Mouse (Mus musculus) lung, adult 2 months (tissue): ENCODE measurements at regions not wholly inside any gene's neighbourhood (a gene's known extent, or its start where the extent isn't known, plus 50 kb on each side); places are given as distances from the start of the nearest gene placed in this dataset.

ENCODE experiments used
- DNase-seq: peaks from one replicate; pipeline ENCODE4 v3.0.0; 2022
- H3K4me1 ChIP-seq: fragments of 200-500 bp; 2 replicates; pipeline ENCODE4 v1.6.1; 2011; ENCODE audit warnings: low read length; ENCODE audit not compliant: control insufficient read depth, insufficient read depth
- H3K4me3 ChIP-seq: fragments of 200-500 bp; replicated peaks from 2 replicates; pipeline ENCODE3; 2011; ENCODE audit warnings: low read depth, mild to moderate bottlenecking, control low read depth, low read length; ENCODE audit errors: extremely low read depth
- CTCF ChIP-seq: fragments of 200-500 bp; IDR thresholded peaks from 2 replicates; pipeline ENCODE4 v1.5.1; 2011; ENCODE audit warnings: mild to moderate bottlenecking, low read length, control low read depth; ENCODE audit not compliant: insufficient read depth
- POLR2A ChIP-seq: fragments of 200-500 bp; IDR thresholded peaks from 2 replicates; pipeline ENCODE4 v1.6.1; 2011; ENCODE audit warnings: low read depth, mild to moderate bottlenecking, control low read depth, low read length, borderline replicate concordance; ENCODE audit errors: extremely low read depth
- WGBS: fragments of 180-500 bp; shearing (Covaris S2); methylation state at CpG from one replicate; pipeline ENCODE4 v1.1.7; 2018; 5-methylcytosine and 5-hydroxymethylcytosine counted together

GRCm38 (mm10) chr13:53757576-53758237 lies 284.8 kb upstream of the Msx2 start:
- Histone ChIP-seq H3K4me1 (no peaks in the 10 kb centered on the region), H3K4me3 (no peak overlapping the region)
- 65% methylated on average over 13 of the region's 13 CpGs for WGBS
- no peak for DNase-seq
- TF ChIP-seq CTCF (no peak), POLR2A (no peak)

GRCm38 (mm10) chr13:53756970-53757530 lies 284.2 kb upstream of the Msx2 start:
- TF ChIP-seq POLR2A, result no peak
- no peak overlapping the region for H3K4me3 ChIP-seq
- 56% methylated on average over 13 of the region's 13 CpGs for WGBS
- DNase-seq, result no peak
- H3K4me1 ChIP-seq, result no peaks in the 10 kb centered on the region

- WGBS, result 52% methylated on average over 11 of the region's 11 CpGs
- H3K4me1 ChIP-seq, result no peaks in the 10 kb centered on the region
- TF ChIP-seq CTCF, result no peak
- no peak for TF ChIP-seq POLR2A
Observed at GRCm38 (mm10) chr13:53755046-53755615, 282.3 kb upstream of the Msx2 start.

GRCm38 (mm10) chr13:53753049-53753448 lies 280.2 kb upstream of the Msx2 start:
- TF ChIP-seq CTCF, result no peak
- no peak for DNase-seq
- no peak overlapping the region for H3K4me3 ChIP-seq
- no peaks in the 10 kb centered on the region for H3K4me1 ChIP-seq
- 66% methylated on average over 6 of the region's 6 CpGs for WGBS

More at GRCm38 (mm10) chr13:53755046-53755615, 282.3 kb upstream of the Msx2 start:
- DNase-seq, result no peak
- H3K4me3 ChIP-seq, result no peak overlapping the region

DNA sequence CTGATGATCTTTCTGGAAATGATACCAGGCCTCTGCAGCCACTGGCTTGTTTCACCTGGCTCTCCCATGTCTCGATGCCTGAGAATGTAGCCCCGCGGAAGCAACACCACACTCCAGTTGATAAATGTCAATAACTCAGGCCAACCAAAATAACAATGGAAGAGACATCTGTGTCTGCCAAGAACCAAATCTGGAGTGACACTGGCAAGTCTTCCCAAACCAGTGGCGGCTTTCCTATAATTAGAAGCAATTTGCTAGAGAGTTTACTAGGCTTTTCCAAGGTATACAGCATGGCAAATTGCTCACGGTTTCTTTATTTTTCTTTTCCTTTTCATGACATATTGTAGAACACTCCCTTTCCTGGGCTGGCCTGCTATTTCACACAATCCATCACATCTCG lies 268.1 kb upstream of the Msx2 start:
- Histone ChIP-seq H3K4me1 (no peaks in the 10 kb centered on the region), H3K4me3 (no peak overlapping the region)
- WGBS, result 69% methylated on average over 6 of the region's 6 CpGs
- TF ChIP-seq POLR2A (no peak), CTCF (no peak)
- no peak for DNase-seq

- Histone ChIP-seq H3K4me3 (no peak overlapping the region), H3K4me1 (no peaks in the 10 kb centered on the region)
- WGBS, result 60% methylated on average over 3 of the region's 3 CpGs
- TF ChIP-seq POLR2A (no peak), CTCF (no peak)
- DNase-seq, result no peak
Observed at GRCm38 (mm10) chr13:53739127-53739526, 266.3 kb upstream of the Msx2 start.

GRCm38 (mm10) chr13:53734944-53735343 lies 262.1 kb upstream of the Msx2 start:
- 63% methylated on average over 4 of the region's 4 CpGs for WGBS
- H3K4me3 ChIP-seq, result no peak overlapping the region
- no peaks in the 10 kb centered on the region for H3K4me1 ChIP-seq
- no peak for DNase-seq
- no peak for TF ChIP-seq CTCF
- no peak for TF ChIP-seq POLR2A

DNA sequence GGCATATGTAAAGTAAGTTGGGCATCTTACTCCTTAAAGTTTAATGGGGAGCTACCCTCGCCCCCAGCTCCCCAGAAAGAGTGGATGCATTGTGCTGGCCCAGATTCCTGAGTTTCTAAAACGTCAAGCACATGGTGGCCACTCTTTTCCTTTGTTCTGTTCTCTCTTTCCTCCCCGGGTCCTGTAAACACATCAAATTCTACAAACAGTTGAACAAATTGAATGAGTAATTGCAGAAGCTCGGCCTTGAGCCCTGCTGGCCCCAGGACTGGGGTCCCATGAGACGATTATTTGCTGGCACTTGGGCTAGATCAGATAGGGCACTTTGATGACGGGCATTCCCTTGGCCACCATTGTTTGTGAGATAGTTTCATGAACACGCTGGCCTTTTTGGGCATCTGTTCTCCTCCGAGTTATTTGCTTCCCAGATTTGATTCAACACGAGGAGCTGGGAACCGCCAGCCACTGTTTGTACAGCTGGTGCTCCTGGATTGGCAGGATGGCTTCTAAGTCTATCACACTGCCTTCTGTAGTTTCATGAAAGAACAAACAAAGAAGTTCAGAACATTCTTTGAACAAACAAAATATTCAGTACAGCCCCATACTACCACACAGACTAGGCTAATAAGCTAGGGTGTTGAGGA lies 257.5 kb upstream of the Msx2 start:
- no peaks in the 10 kb centered on the region for H3K4me1 ChIP-seq
- DNase-seq, result no peak
- TF ChIP-seq CTCF (no peak), POLR2A (no peak)
- H3K4me3 ChIP-seq, result no peak overlapping the region
- WGBS, result 45% methylated on average over 10 of the region's 10 CpGs

DNA sequence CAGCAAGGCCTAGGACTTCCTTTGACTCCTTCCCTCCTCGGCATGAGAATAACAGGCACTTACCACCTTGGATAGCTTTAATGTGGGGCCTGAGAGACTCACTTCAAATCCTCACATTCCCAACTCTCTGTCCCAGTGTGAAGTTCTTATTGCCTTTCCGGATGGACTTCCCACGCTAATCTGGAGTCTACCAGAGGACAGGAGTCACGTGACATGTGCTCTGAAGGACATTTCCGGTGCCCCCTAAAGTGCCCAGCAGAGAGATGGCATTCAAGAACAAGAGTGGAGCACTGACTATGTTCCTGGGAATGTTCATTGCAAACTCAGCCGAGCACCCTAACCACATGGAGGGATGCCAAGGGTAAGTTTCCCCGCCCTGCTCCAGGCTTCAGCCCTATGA lies 257.0 kb upstream of the Msx2 start:
- no peak for DNase-seq
- no peak for TF ChIP-seq POLR2A
- Histone ChIP-seq H3K4me1 (no peaks in the 10 kb centered on the region), H3K4me3 (no peak overlapping the region)
- 78% methylated on average over 7 of the region's 7 CpGs for WGBS

DNA sequence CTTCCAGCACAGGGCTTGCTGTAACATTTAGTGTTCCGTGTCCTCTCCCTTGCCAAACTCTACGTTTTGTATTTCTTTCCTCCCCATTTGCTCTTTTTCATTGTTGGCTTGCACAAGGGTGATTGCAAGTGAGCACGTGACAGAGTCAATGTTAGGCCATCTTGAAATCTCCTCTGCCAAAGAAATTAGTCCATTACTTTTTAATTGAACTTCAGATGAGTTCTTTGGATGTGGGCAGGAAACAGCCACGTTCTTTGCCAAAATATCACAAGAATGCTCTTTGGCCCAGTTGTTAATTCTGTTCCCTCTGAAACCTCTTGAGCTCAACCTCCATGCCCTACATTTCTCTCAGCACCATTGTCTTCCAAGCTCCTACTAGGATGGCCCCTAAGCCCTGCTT lies 253.2 kb upstream of the Msx2 start:
- no peaks in the 10 kb centered on the region for H3K4me1 ChIP-seq
- H3K4me3 ChIP-seq, result no peak overlapping the region
- DNase-seq, result no peak
- no peak for TF ChIP-seq CTCF
- no peak for TF ChIP-seq POLR2A
- 68% methylated on average over 4 of the region's 4 CpGs for WGBS
